Mouse (Mus musculus) limb, embryonic 15.5 days (tissue): ENCODE results near the gene Foxo4. TPM values are rescaled to one million over a fixed set of nuclear protein-coding genes. Genes with fewer than 3 reads are reported as not detected.
A peak's percentile ranks its signal among the peaks of the same experiment; 100 is the strongest.

Source experiments
- ATAC-seq: fragments of 200-750 bp; cut with Nextera tagmentation; 2 replicates; pipeline ENCODE4 v1.8.0; 2017; ENCODE audit warnings: low read depth, moderate TSS enrichment; ENCODE audit not compliant: insufficient number of reproducible peaks, low FRiP score, low TSS enrichment
- H3K27ac ChIP-seq: fragments of 300-500 bp; sonication (generic); 2 replicates; pipeline ENCODE4 v1.5.1; 2015; ENCODE audit warnings: moderate library complexity, mild to moderate bottlenecking, inconsistent platforms
- H3K27me3 ChIP-seq: fragments of 300-500 bp; sonication (generic); 2 replicates; pipeline ENCODE4 v1.6.1; 2015; ENCODE audit warnings: inconsistent platforms
- H3K36me3 ChIP-seq: fragments of 300-500 bp; sonication (generic); 2 replicates; pipeline ENCODE4 v1.6.1; 2015; ENCODE audit warnings: inconsistent platforms
- H3K4me1 ChIP-seq: fragments of 300-500 bp; sonication (generic); 2 replicates; pipeline ENCODE4 v1.6.1; 2015; ENCODE audit warnings: inconsistent platforms
- H3K4me2 ChIP-seq: fragments of 300-500 bp; sonication (generic); 2 replicates; pipeline ENCODE4 v1.6.1; 2015; ENCODE audit warnings: mild to moderate bottlenecking, inconsistent platforms
- H3K4me3 ChIP-seq: fragments of 300-500 bp; sonication (generic); 2 replicates; pipeline ENCODE4 v1.5.1; 2015; ENCODE audit warnings: mild to moderate bottlenecking, inconsistent platforms
- H3K9ac ChIP-seq: fragments of 300-500 bp; sonication (generic); 2 replicates; pipeline ENCODE4 v1.6.1; 2015; ENCODE audit warnings: inconsistent platforms
- H3K9me3 ChIP-seq: fragments of 300-500 bp; sonication (generic); 2 replicates; pipeline ENCODE4 v1.6.1; 2016; ENCODE audit warnings: inconsistent platforms
- WGBS: fragments of 180-500 bp; shearing (Covaris S2); methylation state at CpG from one replicate; pipeline ENCODE4 v1.1.7; 2015; 5-methylcytosine and 5-hydroxymethylcytosine counted together
- polyA plus RNA-seq: library from polyadenylated mRNA; unstranded; fragments of >200 nt; fragmentation: Nextera tagmentation; extraction: Ambion mirVana; gene quantifications from 2 replicates; pipeline ENCODE4 v1.2.1, GENCODE M21; 2015

The Foxo4 gene
- polyA plus RNA-seq: 3.7 and 4.0 TPM in 2 replicates

- peak within 1 kb of the TSS; percentile 50 for H3K4me2 ChIP-seq
- ATAC-seq: peak; percentile 90
- peaks cover 11% of the 10 kb centered on the region for H3K4me1 ChIP-seq
- H3K9me3 ChIP-seq: no peaks in the 10 kb centered on the region
- H3K9ac ChIP-seq: peak within 1 kb of the TSS; percentile 55
- peak within 1 kb of the TSS; percentile 81 for H3K27ac ChIP-seq
- WGBS: 18% methylated on average over 46 of the region's 47 CpGs
- peak within 1 kb of the TSS; percentile 55 for H3K4me3 ChIP-seq
- no peaks in the 10 kb centered on the region for H3K27me3 ChIP-seq
- H3K36me3 ChIP-seq: no peaks in the 10 kb centered on the region
Observed at GRCm38 (mm10) chrX:101253952-101254729, at the start of gene Foxo4. TSS of gene Foxo4 (plus strand) at chrX:101254528.

DNA sequence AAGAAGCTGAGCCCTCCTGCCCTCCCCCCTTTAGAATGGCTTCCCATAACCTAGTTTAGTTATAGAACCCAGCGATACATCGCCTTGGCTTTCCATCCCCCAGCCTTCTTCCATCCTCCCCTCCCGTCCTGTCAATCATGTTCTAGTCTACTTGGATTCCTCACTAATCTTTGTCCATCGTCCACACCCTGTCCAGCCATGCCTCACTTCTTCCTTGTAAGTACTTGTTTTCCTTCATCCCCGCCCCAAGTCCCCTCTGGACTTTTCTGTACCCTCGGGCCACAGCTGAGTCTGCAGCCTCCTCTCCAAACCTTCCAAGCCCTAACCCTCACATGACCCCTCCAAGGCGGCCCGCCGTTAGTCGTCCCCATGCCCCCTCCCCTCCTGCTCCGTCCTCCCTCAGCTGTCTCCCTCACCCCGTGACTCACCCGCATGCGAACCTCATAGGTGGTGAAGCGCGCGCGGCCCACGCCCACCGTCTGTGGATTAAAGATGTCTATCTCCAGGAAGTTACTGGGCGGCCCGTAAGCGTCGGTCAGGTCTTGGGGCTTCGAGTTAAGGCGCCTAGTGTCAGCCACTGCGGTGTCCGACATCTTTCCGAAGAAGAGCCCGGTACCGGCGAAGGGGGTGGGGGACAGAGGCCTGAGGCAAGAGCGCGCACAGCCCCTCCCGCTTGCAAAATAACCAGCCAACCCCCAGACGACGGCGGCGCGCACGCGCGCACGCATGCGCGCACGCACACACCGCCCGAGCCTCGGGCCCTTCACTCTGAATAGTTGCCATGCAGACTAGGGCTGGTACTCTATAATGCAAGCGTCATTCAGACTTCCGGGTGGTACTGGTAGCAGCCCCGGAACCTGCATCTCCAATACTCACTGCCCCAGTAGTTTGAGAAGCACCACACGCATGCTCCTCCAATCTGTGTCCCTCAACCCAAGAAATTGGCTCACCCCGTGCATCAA is 32.2 kb upstream of the Foxo4 start, which contains the start of gene Snx12:
TSS of gene Snx12 (minus strand) at position 730 of the 962 bp plus-strand sequence.
- Histone ChIP-seq H3K36me3 (no peaks in the 10 kb centered on the region), H3K4me1 (no peaks in the 10 kb centered on the region), H3K27ac (peak within 1 kb of the TSS; percentile 77), H3K9ac (peak within 1 kb of the TSS; percentile 47), H3K27me3 (no peaks in the 10 kb centered on the region), H3K4me2 (peak within 1 kb of the TSS; percentile 46), H3K9me3 (no peaks in the 10 kb centered on the region), H3K4me3 (peak within 1 kb of the TSS; percentile 54)
- ATAC-seq: peak; percentile 96
- WGBS: 22% methylated on average over 54 of the region's 55 CpGs

GRCm38 (mm10) chrX:101222796-101223162 is 31.5 kb upstream of the Foxo4 start:
- no peaks in the 10 kb centered on the region for H3K36me3 ChIP-seq
- no peaks in the 10 kb centered on the region for H3K4me1 ChIP-seq
- ATAC-seq: no peak
- H3K4me2 ChIP-seq: peak overlapping the region; percentile 40
- H3K27me3 ChIP-seq: no peaks in the 10 kb centered on the region
- no peak overlapping the region for H3K9ac ChIP-seq
- WGBS: 31% methylated on average over 7 of the region's 7 CpGs
- H3K27ac ChIP-seq: peak overlapping the region; percentile 68
- no peaks in the 10 kb centered on the region for H3K9me3 ChIP-seq
- H3K4me3 ChIP-seq: peak overlapping the region; percentile 54

DNA sequence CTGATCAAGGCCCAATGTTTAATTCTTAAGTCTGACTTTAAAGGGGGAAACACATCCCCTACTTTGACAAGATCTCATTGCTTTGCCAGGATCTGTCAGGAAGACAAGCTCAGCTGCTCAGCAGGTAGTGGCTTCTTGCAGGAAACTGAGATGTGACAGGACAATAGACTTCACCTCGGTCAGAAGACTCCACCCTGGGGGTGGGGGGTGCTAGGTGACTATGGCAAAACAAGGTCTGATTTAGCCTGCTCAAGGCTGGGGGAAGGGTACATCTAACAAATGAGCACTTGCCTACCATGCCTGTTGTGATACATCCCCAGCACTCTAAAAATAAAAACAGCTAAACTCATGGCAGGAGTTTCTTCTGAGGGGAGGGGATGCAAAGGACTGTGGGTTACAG is 9.3 kb upstream of the Foxo4 start:
- Histone ChIP-seq H3K27ac (no peak overlapping the region), H3K36me3 (no peaks in the 10 kb centered on the region), H3K27me3 (0 out of 2 replicates have a peak, but pooled peaks cover 3% of the 10 kb centered on the region), H3K4me3 (no peak overlapping the region), H3K4me1 (no peaks in the 10 kb centered on the region), H3K9ac (no peak overlapping the region), H3K4me2 (no peak overlapping the region), H3K9me3 (no peaks in the 10 kb centered on the region)
- 15% methylated on average over 1 of the region's 1 CpGs for WGBS
- no peak for ATAC-seq

- 23% methylated on average over 26 of the region's 26 CpGs for WGBS
- H3K36me3 ChIP-seq: no peaks in the 10 kb centered on the region
- H3K9ac ChIP-seq: peak overlapping the region; percentile 55
- peak; percentile 37; the same call in 1 of the 2 replicates for ATAC-seq
- peak overlapping the region; percentile 55 for H3K4me3 ChIP-seq
- no peaks in the 10 kb centered on the region for H3K27me3 ChIP-seq
- H3K27ac ChIP-seq: peak overlapping the region; percentile 81
- H3K9me3 ChIP-seq: no peaks in the 10 kb centered on the region
- H3K4me2 ChIP-seq: peak overlapping the region; percentile 50
- H3K4me1 ChIP-seq: peaks cover 11% of the 10 kb centered on the region
Observed at GRCm38 (mm10) chrX:101254740-101255139, 412 bp downstream of the Foxo4 start.

DNA sequence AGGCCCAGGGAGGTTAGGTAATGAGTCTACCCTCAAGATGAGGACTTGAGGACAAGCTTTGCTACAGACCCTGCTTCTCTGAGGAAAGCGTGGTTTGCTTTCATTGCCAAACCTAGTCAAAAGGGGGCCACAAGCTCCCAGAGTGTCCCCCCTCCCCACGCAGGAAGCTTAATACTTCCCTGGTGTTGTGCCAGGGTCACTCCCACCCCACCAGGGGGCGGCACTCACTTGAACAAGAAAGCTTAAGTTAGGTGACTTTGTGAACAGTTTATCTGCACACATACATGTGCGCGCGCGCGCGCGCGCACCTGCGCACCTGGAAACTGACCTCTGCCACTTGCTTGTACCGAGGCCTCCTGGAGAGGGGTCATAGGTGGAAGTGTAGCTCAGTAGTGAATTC is 2.3 kb downstream of the Foxo4 start:
- H3K27ac ChIP-seq: 0 out of 2 replicates have a peak overlapping the region, but pooled peaks have one; percentile 1
- H3K4me3 ChIP-seq: peak overlapping the region; percentile 55
- no peaks in the 10 kb centered on the region for H3K9me3 ChIP-seq
- no peaks in the 10 kb centered on the region for H3K36me3 ChIP-seq
- H3K4me2 ChIP-seq: peak overlapping the region; percentile 50
- ATAC-seq: no peak
- H3K4me1 ChIP-seq: peaks cover 21% of the 10 kb centered on the region
- H3K9ac ChIP-seq: no peak overlapping the region
- H3K27me3 ChIP-seq: no peaks in the 10 kb centered on the region
- 76% methylated on average over 13 of the region's 13 CpGs for WGBS

DNA sequence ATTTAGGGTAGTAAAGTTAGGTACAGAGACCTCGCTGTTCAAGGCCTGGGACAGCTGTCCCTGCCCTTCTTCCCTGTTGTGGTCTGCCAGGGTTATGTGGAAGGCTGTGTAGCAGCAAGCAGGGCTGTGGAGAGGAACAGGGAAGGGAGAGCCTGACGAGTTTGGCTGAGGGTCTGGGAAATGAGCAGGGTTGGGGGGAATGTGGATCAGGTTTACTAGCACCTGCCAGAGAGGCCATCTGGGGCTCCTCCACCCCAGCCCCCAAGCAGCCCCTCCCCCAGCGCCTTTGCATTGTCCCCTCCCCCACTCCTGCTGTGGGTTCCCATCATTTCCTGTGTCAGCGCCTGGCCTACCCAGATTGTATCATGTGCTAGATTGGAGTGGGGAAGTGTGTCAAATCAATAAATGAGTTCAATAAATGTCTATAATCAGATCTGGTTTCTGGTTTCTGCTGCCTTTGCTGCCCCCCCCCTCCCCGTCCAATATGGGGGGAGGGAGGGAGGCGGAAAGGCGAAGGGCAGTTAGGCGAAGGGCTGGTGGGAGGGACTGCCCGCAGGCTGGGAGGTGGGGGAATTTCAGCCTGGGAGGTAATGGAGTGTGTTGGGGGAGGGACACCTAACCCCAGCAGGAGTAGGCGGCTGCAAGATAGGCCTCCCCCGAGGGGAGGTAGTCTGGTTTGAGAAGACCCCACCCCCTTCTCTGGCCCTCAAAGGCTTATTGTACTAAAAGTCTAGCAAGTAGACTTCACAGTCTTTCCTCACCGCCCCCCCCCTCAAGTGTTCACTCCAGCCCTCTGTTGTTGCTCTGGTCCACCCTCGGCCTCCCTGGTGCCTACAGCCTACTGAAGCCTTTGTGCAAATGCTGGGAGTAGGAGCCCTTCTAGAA is 6.4 kb downstream of the Foxo4 start:
- Histone ChIP-seq H3K4me2 (no peak overlapping the region), H3K27me3 (peaks cover 3% of the 10 kb centered on the region; the same call in 1 of the 2 replicates), H3K9ac (no peak overlapping the region), H3K9me3 (no peaks in the 10 kb centered on the region), H3K4me1 (peaks cover 21% of the 10 kb centered on the region), H3K4me3 (no peak overlapping the region), H3K36me3 (no peaks in the 10 kb centered on the region), H3K27ac (peak overlapping the region; percentile 67)
- ATAC-seq: peak; percentile 75
- WGBS: 28% methylated on average over 12 of the region's 13 CpGs

DNA sequence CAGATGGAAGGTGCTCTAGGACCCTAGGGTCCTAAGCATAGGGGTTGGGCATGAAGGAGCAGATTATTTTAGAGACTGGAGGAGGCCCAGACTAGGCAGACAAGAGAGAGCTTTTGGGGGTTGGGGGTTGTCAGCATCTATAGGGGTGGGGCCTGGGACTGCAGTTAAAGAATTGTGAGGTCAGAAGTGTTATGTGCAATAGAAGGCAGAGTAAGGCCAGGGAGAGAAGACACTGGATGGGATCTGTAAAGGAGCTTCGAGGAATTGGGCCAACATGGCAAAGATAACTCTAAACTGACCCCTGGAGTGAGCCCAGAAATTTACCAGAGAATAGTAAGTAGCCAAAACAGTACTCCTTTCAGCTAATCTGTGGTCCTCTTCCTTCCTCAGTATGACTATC is 9.6 kb downstream of the Foxo4 start, which contains the start of gene Gm614:
TSS of gene Gm614 (minus strand) at position 101 of the 400 bp plus-strand sequence.
- Histone ChIP-seq H3K27ac (no peak within 1 kb of the TSS), H3K4me3 (no peak within 1 kb of the TSS), H3K9ac (no peak within 1 kb of the TSS), H3K9me3 (no peaks in the 10 kb centered on the region), H3K36me3 (no peaks in the 10 kb centered on the region), H3K27me3 (peaks cover 7% of the 10 kb centered on the region; the same call in 1 of the 2 replicates), H3K4me2 (no peak within 1 kb of the TSS), H3K4me1 (peaks cover 9% of the 10 kb centered on the region)
- 94% methylated on average over 1 of the region's 1 CpGs for WGBS
- no peak for ATAC-seq

GRCm38 (mm10) chrX:101266631-101267030 is 12.3 kb downstream of the Foxo4 start:
- Histone ChIP-seq H3K36me3 (no peaks in the 10 kb centered on the region), H3K27me3 (peaks cover 7% of the 10 kb centered on the region; the same call in 1 of the 2 replicates), H3K27ac (no peak overlapping the region), H3K4me1 (no peaks in the 10 kb centered on the region), H3K9ac (no peak overlapping the region), H3K4me2 (no peak overlapping the region), H3K4me3 (no peak overlapping the region), H3K9me3 (no peaks in the 10 kb centered on the region)
- no peak for ATAC-seq
- 89% methylated on average over 6 of the region's 6 CpGs for WGBS

DNA sequence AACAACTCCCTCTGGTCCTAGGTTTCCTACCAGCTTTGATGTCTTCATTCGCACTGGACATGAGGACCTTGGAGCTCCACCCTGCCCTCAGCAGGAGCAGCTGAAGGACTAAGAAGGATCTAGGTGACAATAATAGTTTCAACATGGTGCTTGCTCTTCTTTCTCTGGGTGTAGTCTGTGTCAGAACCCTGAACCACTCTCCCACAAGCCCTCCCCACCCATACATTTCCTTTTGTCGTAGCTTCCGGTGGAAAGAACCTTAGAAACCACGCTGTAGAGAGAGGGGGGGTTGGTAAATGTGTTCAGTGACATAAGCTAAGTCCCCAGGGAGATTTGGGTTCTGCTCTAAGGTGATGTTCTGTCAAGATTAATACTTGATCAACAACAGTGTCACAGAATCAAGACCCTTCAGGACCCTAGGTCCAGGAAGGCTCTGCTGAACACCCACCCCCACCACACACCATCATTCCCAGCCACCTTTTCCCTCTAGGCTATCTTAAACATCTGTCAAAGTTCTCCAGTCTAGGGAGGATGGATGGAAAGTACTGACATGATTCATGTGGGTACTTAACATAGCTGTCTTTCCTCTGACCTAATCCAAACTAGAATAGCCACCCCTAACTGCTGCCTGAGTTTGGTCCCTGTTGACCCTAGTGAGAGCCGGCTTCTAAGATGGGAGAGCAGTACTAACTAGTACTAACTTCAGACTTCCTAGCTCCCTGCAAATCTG is 13.9 kb downstream of the Foxo4 start, which contains the start of gene Il2rg:
TSS of gene Il2rg (minus strand) at position 231 of the 730 bp plus-strand sequence.
- H3K27me3 ChIP-seq: peaks cover 15% of the 10 kb centered on the region

More for the DNA sequence above, 13.9 kb downstream of the Foxo4 start, which contains the start of gene Il2rg:
- WGBS: 50% methylated on average over 5 of the region's 5 CpGs
- H3K27ac ChIP-seq: no peak within 1 kb of the TSS
- no peaks in the 10 kb centered on the region for H3K9me3 ChIP-seq
- ATAC-seq: no peak
- H3K36me3 ChIP-seq: no peaks in the 10 kb centered on the region
- no peak within 1 kb of the TSS for H3K4me3 ChIP-seq
- no peak within 1 kb of the TSS for H3K9ac ChIP-seq
- no peak within 1 kb of the TSS for H3K4me2 ChIP-seq
- no peaks in the 10 kb centered on the region for H3K4me1 ChIP-seq
